Mouse (Mus musculus): ENCODE measurements around the gene Immp2l.

- TF ChIP-seq CTCF (IDR thresholded peaks at IDR 0.05; ENCODE audit: low read depth, low read length) (no peak), GATA1 (IDR thresholded peaks at IDR 0.05; ENCODE audit: borderline replicate concordance, low read length) (no peak), TAL1 (conservative IDR thresholded peaks at IDR 0.05; ENCODE audit: low read depth, low read length) (no peak)
These were observed 88.2 kb downstream of the Immp2l start for GRCm38 (mm10) chr12:41112137-41112536.
